ENCODE assay signal across 13 mouse cellular contexts in the genomic region with DNA sequence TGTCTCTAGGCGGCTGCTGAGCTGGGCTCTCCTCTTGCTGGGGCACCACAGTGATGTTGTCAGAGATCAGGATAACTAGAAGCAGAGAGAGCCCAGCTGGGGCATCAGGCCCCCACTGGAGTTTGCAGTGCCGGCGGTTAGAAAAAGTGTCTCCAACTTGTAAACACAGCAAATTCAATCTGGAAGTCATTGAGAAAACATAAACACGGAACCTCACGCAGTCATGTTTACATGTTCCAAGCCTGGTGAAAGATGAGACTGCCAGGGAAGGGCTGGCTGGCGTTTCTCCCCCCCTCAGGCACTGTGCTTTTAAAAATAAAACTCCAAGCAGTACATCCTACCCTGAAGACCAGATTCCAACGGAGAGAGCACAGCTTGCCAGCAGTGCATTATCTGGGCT. TPM values are rescaled to one million over a fixed set of nuclear protein-coding genes. Genes with fewer than 3 reads are reported as not detected.
DNase-seq lines count a peak whose midpoint lies in the region; ATAC-seq and TF ChIP-seq lines count a peak whose summit lies in the region.
"Had no signal": no experiment of that assay in that cellular context is flagged by ENCODE, and none has a peak within 500 bp of the region (broad histone marks: within the 10 kb centered on the region; RNA-seq: fewer than 3 reads in every experiment).

No protein-coding gene starts in this region.

- peak overlapping the region; percentile 23; the same call in 1 of the 2 replicates for H3K27ac ChIP-seq in kidney, embryonic 16.5 days (ENCODE audit: low read length)
- H3K27ac ChIP-seq in embryonic facial prominence, embryonic 13.5 days = peak overlapping the region; percentile 81
- H3K27ac ChIP-seq in intestine, embryonic 14.5 days (ENCODE audit: low read depth) = peak overlapping the region; percentile 66; the same call in 1 of the 2 replicates
- no peak overlapping the region for H3K27ac ChIP-seq in left cerebral cortex, adult 2 months
- H3K27ac ChIP-seq: neural tube, embryonic 15.5 days had no signal

- intact Hi-C loops in left cerebral cortex, adult 2 months (cut with DNase I) = no loop called here

- TF ChIP-seq CTCF in left cerebral cortex, adult 2 months (IDR thresholded peaks at IDR 0.05) = no peak

- WGBS in kidney, embryonic 16.5 days = 14% methylated on average over 7 of the region's 7 CpGs
- 5% methylated on average over 7 of the region's 7 CpGs for WGBS in embryonic facial prominence, embryonic 13.5 days
- 17% methylated on average over 7 of the region's 7 CpGs for WGBS in intestine, embryonic 14.5 days

- H3K9me3 ChIP-seq in kidney, embryonic 16.5 days (ENCODE audit: low read length) = no peaks in the 10 kb centered on the region
- no peaks in the 10 kb centered on the region for H3K9me3 ChIP-seq in embryonic facial prominence, embryonic 13.5 days
- no peaks in the 10 kb centered on the region for H3K9me3 ChIP-seq in intestine, embryonic 14.5 days (ENCODE audit: control insufficient read depth, low read length)
- H3K9me3 ChIP-seq: neural tube, embryonic 15.5 days had no signal

- H3K36me3 ChIP-seq in kidney, embryonic 16.5 days (ENCODE audit: insufficient read depth, low read length) = no peaks in the 10 kb centered on the region
- H3K36me3 ChIP-seq in embryonic facial prominence, embryonic 13.5 days = no peaks in the 10 kb centered on the region
- H3K36me3 ChIP-seq in intestine, embryonic 14.5 days (ENCODE audit: control insufficient read depth, insufficient read depth, low read length) = no peaks in the 10 kb centered on the region
- H3K36me3 ChIP-seq: neural tube, embryonic 15.5 days had no signal

- no peak overlapping the region for H3K4me3 ChIP-seq in kidney, embryonic 16.5 days (ENCODE audit: low read length)
- no peak overlapping the region for H3K4me3 ChIP-seq in embryonic facial prominence, embryonic 13.5 days
- H3K4me3 ChIP-seq in intestine, embryonic 14.5 days (ENCODE audit: low read depth, low read length) = no peak overlapping the region
- H3K4me3 ChIP-seq in left cerebral cortex, adult 2 months = no peak overlapping the region
- H3K4me3 ChIP-seq: neural tube, embryonic 15.5 days had no signal

- no peaks in the 10 kb centered on the region for H3K27me3 ChIP-seq in kidney, embryonic 16.5 days (ENCODE audit: insufficient read depth, low read length)
- peaks cover 6% of the 10 kb centered on the region; the same call in 1 of the 2 replicates for H3K27me3 ChIP-seq in embryonic facial prominence, embryonic 13.5 days
- no peaks in the 10 kb centered on the region for H3K27me3 ChIP-seq in intestine, embryonic 14.5 days (replicated peaks; ENCODE audit: control insufficient read depth, insufficient read depth, low read length)

- DNase-seq in kidney, postnatal 36 days = no peak
- DNase-seq in intestine, embryonic 14.5 days (ENCODE audit: low spot score) = no peak
- peak; percentile 39 for DNase-seq in skeletal muscle tissue, adult 2 months (ENCODE audit: low read depth, low spot score)
- DNase-seq in adrenal gland, postnatal 10 days = no peak
- DNase-seq in left cerebral cortex, adult 2 months (ENCODE audit: extremely low spot score in 1 of 2, low spot score in 2 of 2) = no peak
- DNase-seq in frontal cortex, postnatal 10 days (ENCODE audit: low spot score in 2 of 2) = no peak
- DNase-seq: adrenal gland, adult 8-10 months; cerebellum, adult 8-10 months; kidney, adult 18-20 months had no signal

- H3K4me1 ChIP-seq in kidney, embryonic 16.5 days (ENCODE audit: insufficient read depth, low read length) = peaks cover 29% of the 10 kb centered on the region
- peaks cover 27% of the 10 kb centered on the region for H3K4me1 ChIP-seq in embryonic facial prominence, embryonic 13.5 days
- peaks cover 14% of the 10 kb centered on the region for H3K4me1 ChIP-seq in intestine, embryonic 14.5 days (replicated peaks; ENCODE audit: control insufficient read depth, insufficient read depth, low read length)

- no peak overlapping the region; the same call in 1 of the 2 replicates for H3K9ac ChIP-seq in kidney, embryonic 16.5 days (replicated peaks; ENCODE audit: low read length)
- peak overlapping the region; percentile 46; the same call in 1 of the 2 replicates for H3K9ac ChIP-seq in embryonic facial prominence, embryonic 13.5 days
- H3K9ac ChIP-seq in intestine, embryonic 14.5 days (ENCODE audit: low read length) = no peak overlapping the region
- H3K9ac ChIP-seq: neural tube, embryonic 15.5 days had no signal

- ATAC-seq in kidney, embryonic 16.5 days (ENCODE audit: low FRiP score, low TSS enrichment) = no peak
- ATAC-seq in embryonic facial prominence, embryonic 13.5 days (ENCODE audit: insufficient number of reproducible peaks, insufficient read depth, low FRiP score, low TSS enrichment, low read depth) = peak; percentile 84
- peak; percentile 40; the same call in 1 of the 2 replicates for ATAC-seq in intestine, embryonic 14.5 days (replicated peaks; ENCODE audit: low FRiP score, low TSS enrichment, low read depth)

- 0 out of 2 replicates have a peak overlapping the region, but pooled peaks have one; percentile 17 for H3K4me2 ChIP-seq in kidney, embryonic 16.5 days (replicated peaks; ENCODE audit: low read depth, low read length)
- peak overlapping the region; percentile 47 for H3K4me2 ChIP-seq in embryonic facial prominence, embryonic 13.5 days
- peak overlapping the region; percentile 28 for H3K4me2 ChIP-seq in intestine, embryonic 14.5 days (ENCODE audit: low read length)
- H3K4me2 ChIP-seq: midbrain, embryonic 11.5 days; neural tube, embryonic 15.5 days had no signal

RNA-seq across cellular contexts. Expression of gene Hes1, which starts 32.3 kb away (rescaled TPM):
- 45.5 and 45.7 TPM in 2 replicates for polyA plus RNA-seq in kidney, embryonic 16.5 days (2015; fragmentation: Nextera tagmentation; extraction: Ambion mirVana)
- polyA plus RNA-seq in embryonic facial prominence, embryonic 13.5 days (2015; fragmentation: Nextera tagmentation; extraction: Ambion mirVana) = 42.9 and 44.3 TPM in 2 replicates
- polyA plus RNA-seq in intestine, embryonic 14.5 days (2014; fragmentation: Nextera tagmentation; extraction: Ambion mirVana) = 61.0 and 67.2 TPM in 2 replicates
- total RNA-seq in adrenal gland, postnatal 10 days (2021) = 10 to 100 TPM; 28.7 to 35.5 TPM
- 10 to 100 TPM; 20.2 to 21.8 TPM for total RNA-seq in left cerebral cortex, adult 2 months (2021)
